Mouse (Mus musculus): ENCODE data around the gene Rab27a.
"Not testable (repeated sequence)": the region's sequence is repeated elsewhere in the genome, so short reads cannot be mapped to it uniquely, and the experiment has no call there.

The Rab27a gene

DNA sequence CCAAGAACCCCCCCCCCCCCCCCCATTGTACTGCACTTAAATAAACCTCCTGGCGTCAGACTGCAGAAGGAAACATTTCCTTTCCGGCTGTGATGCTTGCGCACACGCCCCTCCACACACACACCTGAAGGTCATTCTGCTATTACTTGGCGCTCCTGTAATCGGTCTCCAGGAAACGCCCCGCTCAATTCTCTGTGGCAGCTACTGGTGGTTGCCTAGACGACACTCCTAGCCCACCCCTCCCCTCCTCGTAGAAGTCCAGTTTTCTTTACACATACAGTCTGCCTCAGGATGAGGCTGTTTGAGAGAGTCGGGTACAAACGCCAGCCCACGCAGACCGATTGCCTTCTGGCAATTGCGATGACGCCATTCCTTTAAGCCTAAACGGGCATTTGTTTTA, 49.9 kb downstream of the Rab27a start:
- no peak for DNase-seq

DNA sequence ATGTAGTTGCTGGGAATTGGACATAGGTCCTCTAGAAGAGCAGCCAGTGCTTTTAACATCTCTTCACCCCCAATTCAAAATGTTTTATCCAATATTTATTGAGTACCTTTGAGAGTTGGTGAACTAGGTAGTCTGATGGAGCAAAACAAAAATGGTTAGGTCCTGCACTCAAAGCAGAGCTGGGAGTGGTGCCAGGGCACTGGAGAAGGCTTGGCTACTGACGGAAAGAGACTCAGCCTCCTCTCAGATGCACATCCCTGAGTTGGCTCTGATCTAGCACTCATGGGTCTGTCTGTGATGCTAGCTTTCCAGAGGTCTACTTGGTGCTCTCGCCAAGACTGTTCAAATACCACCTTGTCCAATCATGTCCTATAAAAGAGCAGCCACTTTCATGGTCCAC, 53.2 kb downstream of the Rab27a start:
- no peak for DNase-seq

DNA sequence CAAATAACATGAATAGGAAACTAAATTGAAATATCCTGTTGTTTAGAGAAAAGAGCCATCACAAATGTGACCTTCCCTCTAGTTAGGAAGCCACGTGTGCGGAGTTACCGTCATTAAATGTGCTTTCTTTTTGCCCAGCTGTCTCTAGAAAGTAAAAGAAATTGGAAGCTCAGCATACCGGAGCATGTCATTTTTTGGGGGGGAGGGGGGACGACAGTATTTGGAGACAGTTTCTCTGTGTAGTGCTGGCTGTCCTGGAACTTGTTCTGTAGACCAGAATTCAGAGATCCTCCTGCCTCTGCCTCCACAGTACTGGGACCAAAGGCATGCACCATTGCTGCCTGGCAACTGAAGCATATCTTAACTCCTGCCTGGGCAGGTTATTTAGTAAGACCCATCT, 56.9 kb downstream of the Rab27a start, which contains the start of gene Khdc3:
Gene Khdc3, plus strand, starts transcription at position 301 of the 400 bp plus-strand sequence.
- no peak for DNase-seq

DNA sequence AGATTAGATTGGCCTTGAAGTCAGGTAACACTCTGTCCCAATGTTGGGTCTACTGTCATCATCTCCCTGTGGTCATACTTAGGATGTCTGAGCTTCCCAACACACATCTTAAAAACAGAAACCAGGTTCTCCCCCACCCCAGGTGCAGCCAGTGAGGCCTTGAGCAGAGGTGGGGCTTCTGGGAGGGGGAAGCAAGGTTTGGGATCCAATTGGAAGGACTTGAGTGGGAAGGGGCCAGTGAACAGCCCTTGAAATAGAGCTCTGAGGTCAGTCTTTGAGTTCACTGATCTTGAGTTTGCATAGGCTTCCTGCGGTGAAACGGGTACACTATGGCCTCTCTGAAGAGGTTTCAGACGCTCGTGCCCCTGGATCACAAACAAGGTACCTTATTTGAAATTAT, 57.5 kb downstream of the Rab27a start, which contains the start of gene Gm20509:
Gene Gm20509, plus strand, starts transcription at position 290 of the 400 bp plus-strand sequence.
- DNase-seq = no peak

DNA sequence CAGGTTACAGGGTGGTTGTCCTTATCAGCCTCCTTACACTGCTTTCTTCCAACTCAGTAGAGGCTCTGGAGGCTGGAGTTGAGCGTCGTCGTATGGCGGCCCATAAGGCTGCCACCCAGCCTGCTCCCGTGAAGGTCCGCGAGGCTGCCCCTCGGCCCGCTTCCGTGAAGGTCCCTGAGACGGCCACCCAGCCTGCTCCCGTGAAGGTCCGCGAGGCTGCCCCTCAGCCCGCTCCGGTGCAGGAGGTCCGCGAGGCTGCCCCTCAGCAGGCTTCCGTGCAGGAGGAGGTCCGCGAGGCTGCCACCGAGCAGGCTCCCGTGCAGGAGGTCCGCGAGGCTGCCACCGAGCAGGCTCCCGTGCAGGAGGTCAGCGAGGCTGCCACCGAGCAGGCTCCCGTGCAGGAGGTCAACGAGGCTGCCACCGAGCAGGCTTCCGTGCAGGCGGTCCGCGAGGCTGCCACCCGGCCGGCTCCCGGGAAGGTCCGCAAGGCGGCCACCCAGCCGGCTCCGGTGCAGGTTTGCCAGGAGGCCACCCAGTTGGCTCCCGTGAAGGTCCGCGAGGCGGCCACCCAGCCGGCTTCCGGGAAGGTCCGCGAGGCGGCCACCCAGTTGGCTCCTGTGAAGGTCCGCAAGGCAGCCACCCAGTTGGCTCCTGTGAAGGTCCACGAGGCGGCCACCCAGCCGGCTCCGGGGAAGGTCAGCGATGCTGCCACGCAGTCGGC, 58.7 kb downstream of the Rab27a start:
- DNase-seq = peak; percentile 44 to 45

DNA sequence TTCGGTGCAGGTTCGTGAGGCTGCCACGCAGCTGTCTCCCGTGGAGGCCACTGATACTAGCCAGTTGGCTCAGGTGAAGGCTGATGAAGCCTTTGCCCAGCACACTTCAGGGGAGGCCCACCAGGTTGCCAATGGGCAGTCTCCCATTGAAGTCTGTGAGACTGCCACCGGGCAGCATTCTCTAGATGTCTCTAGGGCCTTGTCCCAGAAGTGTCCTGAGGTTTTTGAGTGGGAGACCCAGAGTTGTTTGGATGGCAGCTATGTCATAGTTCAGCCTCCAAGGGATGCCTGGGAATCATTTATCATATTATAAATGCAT, 59.2 kb downstream of the Rab27a start:
- DNase-seq = no peak

DNA sequence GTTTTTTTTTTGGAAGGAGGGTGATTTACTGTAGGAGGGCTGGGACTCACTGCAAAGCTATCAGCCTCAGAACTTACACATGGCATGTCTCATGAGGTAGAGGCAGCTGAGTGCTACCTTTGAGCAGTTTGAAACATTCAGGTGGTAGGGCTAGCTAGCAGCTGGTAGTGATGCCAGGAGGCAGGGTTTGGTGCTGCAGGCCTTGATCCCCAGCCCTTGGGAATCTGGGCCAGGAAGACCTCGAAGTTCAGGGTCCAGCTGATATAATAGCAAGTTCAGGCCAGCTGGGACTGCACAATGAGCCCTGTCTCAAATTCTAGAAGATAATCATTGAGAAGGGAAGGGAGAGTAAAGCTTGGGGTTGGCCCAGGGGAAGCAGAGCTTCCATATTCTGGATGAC, 60.5 kb downstream of the Rab27a start:
- no peak for DNase-seq

DNA sequence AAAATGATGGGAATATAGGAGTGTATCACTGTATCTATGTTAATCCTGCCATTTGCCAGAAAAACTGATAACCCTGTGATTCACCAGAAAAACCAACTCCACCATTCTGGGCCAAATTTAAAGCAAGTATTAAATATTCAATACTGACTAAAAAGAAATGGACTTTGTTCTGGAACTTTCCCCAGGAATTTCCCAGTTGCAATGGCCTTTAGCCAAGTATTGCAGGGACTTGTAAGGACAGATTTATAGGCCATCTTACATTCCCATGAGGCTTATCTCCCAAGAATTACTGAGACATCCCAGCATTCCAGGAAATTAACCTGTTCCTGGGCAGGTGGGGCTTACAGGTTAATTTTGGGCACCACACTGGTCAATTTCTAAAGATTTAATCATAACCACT, 61.1 kb downstream of the Rab27a start:
- DNase-seq = no peak

DNA sequence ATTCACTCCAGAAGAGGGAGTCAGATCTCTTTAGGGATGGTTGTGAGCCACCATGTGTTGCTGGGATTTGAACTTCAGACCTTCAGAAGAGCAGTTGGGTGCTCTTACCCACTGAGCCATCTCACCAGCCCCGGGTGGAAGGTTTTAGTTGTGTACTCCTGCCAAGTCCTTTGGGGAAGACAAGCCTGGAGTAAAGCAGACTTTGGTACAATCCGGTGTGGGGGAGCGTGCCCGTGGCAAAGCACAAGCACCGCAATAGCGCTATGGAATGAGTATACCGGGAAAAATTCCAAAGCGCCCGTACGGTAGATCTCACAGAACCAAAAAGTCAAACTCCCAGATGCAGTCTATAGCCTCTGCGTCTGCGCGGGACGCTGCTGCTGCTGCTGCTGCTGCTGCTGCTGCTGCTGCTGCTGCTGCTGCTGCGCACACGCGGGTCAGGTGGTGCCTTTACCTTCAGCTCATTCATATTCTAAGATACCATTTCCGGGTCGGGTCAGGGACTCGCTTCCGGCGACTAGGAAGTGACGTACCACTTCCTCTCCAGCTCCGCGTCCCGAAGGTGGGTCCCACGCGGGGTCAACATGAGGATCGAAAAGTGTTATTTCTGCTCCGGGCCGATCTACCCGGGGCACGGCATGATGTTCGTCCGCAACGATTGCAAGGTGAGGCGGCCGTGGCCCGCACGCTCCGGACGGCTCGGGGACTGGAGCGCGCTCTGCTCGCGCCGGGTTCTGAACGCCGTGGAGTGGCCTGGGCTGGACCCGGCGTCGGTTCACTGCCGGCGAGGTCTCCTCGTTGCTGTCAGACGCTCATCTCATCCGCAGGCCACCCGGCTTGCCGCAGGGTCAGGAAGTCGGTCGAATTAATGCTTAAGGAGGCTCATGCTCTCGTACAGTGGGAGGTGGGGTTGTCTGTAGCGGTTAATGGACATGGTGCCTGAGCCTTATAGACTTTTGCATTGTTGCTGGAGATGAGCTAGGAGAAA, 68.6 kb downstream of the Rab27a start, which contains the start of gene Rsl24d1:
Gene Rsl24d1, plus strand, starts transcription at position 508 of the 988 bp plus-strand sequence.
- peak; percentile 87 to 90 for DNase-seq

DNA sequence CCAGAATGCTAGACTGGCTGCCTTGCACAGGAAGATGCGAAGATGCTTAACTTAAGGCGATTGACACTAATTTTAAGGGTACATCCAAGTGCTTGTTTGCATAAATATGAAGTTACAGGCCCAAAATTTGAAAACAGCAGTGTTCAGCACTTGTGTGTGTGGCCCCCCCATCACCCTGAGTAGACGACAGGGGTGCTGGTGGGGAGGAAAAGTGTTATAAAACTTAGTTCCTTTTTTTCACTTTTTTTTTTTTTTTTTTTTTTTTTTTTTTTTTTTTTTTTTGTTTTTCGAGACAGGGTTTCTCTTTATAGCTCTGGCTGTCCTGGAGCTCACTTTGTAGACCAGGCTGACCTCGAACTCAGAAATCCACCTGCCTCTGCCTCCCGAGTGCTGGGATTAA, 72.0 kb downstream of the Rab27a start:
- not testable (repeated sequence) for DNase-seq

DNA sequence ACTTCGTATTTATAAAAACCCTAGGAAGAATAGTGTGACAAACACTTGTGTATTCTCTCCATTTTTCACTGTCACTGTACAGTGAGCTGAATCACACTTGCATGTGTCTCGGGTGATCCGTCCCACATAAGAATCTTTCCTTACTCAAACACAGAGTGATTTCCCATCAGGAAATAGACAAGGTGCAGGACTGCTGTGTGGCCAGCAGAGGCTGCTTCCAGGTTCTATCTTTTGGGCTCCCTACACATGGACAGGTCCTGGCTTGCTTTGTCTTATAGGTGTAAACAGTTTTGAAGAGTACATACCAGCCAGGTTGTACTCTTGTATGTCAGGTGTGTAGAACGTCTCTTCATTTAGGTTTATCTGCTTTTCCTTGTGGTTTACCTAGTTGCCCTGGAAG, 73.4 kb downstream of the Rab27a start:
- DNase-seq = no peak

DNA sequence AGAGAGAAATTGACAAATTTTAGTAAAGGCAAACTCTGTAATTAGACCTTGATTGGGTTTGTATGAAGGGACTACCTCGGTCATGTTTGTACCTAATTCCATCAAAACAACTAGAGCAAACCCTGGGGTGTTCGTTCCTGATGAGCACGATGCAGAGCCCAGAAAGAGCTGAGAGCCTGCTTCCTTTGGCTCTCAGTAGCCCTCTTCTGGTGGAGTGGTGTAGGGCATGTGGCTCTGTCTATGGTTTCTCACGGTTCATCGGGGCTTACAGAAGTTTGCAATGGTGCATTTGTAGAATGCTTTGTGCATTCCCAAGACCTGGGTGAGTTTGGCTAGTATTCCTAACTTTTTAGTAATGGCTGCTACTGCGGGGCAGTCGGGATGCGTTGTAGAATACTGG, 77.1 kb downstream of the Rab27a start:
- DNase-seq = peak; percentile 9 to 21

DNA sequence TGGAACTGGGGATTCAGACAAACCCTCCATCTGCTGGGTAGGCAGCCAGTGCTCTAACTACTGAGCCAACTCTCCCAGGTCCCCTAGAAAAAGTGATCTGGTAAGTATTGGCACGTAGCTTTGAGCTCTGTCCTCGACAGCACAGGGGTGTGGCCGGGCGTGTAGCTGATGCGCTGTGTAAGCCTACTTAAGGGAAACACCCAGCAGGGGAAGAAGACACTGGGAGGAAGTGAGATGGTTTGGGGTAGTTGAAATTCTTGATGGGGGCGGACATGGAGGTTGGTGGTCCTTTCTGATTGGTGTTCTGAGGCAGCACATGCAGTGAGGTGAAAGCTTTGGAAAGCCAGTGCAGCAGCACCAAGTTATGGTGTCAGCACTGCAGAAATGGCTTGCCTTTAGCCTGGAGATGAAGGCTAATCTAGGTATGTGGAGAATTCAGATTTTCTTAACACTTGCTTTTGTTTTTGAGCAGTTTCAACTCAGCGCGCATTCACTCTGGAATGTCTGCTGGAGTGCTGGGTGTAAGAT, 80.5 kb downstream of the Rab27a start:
- no peak for DNase-seq

DNA sequence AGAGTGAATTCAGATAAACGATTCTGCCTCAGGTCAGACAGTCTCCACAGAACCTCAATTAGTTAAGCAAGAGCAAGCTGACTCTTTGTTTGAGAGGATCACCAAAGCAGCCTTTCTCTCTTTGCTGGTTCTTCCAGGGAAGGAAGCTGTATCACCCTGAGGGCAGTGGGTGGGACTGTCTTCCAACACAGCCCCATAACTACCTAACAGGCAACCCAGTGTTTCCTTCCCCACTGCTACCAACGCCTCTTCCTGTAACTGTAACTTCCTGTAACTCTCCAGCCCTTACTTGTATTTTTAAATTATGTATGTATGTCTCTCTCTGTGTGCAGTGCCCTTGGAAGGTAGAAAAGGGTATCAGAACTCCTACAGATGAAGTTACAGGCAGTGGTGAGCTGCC, 82.8 kb downstream of the Rab27a start:
- DNase-seq = no peak

DNA sequence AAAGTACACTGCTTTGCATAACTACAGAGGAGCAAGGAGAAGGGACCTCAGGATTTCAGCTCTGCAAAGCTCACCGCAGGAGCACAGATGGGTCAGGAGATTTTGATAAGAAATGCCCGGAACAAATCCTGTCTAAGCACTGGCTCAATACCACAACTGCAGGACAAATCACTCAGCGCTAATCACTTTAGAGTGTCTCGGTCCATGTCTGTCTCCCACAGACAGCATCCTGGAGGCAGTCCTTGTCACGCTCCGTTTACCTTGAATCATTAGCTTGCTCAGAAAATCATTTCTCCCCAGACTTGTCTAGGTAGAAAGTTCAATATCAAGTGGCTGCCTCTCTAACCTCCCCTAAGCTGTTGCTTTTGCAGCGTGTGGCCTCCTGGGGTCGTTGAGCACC, 85.2 kb downstream of the Rab27a start:
- DNase-seq = no peak

DNA sequence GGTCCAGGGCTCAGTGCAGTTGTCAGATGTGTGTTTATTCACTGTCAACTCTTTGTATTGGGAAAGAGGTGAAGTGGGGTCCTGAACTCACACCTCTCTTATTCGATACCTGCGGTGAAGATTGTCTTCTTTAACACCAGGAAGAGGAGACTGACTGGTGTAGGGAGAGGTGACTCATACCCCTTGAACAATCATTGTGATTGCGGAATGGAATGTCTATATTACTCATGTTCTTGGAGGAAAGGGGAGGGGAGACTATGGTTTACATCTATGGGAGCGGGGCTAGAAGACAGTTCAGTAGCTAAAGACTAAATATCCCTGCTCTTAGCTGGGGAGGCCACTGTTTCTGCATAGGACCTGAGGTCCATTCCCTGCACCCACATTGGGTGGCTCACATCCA, 85.9 kb downstream of the Rab27a start:
- no peak for DNase-seq

DNA sequence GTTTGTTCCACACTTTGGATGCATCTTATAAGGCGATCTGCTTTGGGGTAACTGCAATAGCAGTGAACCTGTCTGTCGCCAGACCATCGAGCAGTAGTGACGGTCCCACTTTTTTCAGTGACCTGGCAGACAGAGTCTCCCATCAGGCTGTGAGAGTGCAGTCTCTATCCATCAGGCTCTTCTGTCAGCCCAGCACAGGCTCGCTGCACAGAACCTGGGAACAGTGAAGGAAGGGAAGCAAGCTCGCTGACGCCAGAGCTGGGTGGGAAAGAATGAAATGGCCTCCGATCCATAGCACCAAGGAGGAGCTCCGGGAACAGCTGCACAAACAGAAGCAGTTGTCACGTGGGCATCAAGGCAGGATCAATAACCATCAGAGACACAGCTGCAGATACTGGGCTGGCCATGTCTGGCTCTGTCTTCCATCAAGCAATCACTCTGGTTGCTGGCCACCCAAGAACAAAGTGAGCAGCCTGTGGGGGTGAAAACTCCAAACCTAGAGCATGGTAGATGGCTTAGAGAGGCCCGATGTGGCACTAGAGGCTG, 92.8 kb downstream of the Rab27a start:
- no peak for DNase-seq

Data from cerebellum, postnatal 36 days (tissue).